Mouse (Mus musculus): Measurements from ENCODE around the gene Gimap8.

The Gimap8 gene

GRCm38 (mm10) chr6:48706130-48706529, 59.1 kb downstream of the Gimap8 start:
- no peak for DNase-seq (ENCODE audit: low spot score)

Data from embryo, embryonic 10.5 days (tissue).